Mouse (Mus musculus) gastrocnemius, postnatal 14 days (tissue): ENCODE results near the gene Astn2. TPM values are rescaled to one million over a fixed set of nuclear protein-coding genes. Genes with fewer than 3 reads are reported as not detected.
A peak's percentile ranks its signal among the peaks of the same experiment; 100 is the strongest.

Experiments
- DNase-seq: peaks from one replicate; pipeline ENCODE4 v3.0.0; 2021; ENCODE audit warnings: mixed read lengths
- intact Hi-C: fragments of 180-260 bp; cut with DNase I; formaldehyde crosslinking; loops from one replicate; pipeline ENCODE4 v1.15.1; 2025; ENCODE audit warnings: low total_unique reads
- total RNA-seq, 2 experiments: library from RNA; stranded (reverse); gene quantifications; 2 replicates each; pipeline ENCODE4 v1.2.3; 2021

Gene Astn2
- total RNA-seq, 2 experiments from 2014 or later = 0.78 to 1.6 TPM

DNA sequence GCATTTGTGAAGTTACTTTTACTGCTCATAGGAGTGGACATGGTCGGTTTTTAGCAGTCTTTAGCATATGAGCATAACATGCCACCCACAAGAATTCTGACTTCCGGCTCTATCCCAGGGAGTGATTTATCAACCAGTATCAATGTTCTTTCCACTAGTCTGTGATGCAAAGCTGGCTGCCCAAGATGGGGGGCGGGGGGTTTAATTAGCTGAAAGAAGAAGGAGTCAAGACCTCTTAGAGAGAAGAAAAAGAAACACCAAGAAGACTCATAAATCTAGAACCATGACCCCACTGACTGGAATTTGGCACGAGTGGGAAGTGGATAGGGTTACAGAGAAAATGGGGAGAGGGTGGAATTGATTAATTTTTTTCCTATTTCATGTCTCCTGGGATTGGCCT lies 374.5 kb downstream of the Astn2 start:
- no peak for DNase-seq
- intact Hi-C loops = no loop called here

DNA sequence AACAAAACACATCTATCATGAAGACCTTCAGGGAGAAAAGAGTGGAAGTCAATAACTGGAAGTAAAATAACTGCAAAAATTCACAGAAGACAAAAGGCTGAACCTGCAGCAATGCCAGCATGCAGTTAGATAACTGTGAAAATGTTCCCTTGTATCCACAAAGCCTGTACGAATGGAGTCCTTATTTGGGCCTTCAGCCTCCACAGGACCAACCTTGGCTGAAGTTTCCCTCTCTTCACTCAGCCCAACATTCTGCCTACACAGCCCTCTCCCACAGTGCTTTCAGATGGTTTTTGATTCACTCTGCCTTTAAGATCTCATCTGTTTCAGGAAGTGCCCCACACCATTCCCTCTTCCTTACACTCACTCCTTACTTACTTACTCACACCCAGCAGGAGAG lies 376.5 kb downstream of the Astn2 start:
- no peak for DNase-seq
- intact Hi-C loops = no loop called here

DNA sequence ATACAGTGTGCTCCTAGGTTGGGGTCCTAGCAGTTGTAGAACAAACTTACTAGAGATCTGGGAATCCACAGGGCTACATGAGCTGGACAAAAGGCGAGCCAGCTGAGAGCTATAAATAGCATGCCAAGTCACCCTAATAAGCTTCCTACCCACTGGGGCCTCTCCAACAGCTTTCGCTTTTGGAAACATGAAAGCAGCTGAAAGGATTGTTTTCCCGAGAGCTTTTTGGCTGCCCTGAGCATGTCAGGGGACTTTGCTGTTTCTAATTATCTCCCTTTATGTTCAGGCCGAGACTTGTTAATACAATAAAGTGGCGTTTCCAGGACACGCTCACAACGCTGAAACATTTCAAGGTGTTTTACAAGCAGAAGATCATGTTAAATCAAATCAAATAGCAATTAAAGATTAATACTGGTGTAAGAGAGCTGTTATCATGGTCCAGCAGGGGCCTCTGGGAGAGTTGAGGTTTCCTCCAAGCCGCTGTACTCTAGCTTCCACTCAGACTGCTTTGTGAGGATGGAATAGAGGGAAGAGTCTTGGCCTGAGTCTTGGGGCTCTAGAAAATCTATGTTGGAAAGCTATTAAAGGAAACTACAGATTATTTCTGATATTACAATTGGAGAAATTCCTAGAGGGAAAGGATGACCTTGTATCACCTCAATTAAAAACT lies 378.9 kb downstream of the Astn2 start:
- intact Hi-C loops = no loop called here

DNA sequence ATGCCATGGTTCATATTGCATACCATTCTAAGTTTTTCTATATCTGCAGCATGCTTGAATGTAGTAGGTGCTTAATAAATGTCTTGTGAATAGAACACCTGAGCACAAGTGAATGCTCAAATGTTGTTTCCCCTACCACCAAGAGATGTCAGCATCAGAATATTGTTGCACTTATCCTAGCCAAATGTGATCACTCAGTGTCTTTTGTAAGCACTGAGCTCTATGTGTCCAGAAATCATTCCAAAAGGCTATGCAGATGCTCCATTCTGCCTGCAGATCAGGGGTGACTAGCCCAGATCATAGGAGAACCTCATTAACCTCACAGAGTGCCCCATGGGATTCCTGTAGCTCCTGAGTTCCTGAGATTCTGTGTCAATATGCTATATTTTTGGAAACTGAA lies 401.5 kb downstream of the Astn2 start:
- intact Hi-C loops = no loop called here
- DNase-seq = no peak

More for the DNA sequence above, 378.9 kb downstream of the Astn2 start:
- peak; percentile 31 for DNase-seq

DNA sequence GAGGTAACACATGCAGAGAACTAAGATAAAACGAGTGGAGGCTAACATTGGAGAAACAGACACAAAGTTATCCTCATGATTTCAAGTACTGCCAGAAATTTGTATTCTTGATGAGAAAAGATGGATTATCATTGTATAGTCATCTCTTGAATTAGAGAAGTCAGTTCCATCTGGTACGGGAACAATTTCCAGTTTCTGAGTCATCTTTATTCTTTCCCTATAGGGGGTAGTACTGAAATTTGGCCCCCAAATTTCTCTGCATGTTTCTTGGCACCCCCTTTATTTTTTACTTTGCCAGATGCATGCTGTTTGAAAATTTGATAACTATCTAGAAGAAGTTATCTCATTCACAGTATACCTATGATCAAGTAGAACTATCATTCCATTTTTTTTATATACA lies 420.8 kb downstream of the Astn2 start:
- intact Hi-C loops = no loop called here
- DNase-seq = no peak

DNA sequence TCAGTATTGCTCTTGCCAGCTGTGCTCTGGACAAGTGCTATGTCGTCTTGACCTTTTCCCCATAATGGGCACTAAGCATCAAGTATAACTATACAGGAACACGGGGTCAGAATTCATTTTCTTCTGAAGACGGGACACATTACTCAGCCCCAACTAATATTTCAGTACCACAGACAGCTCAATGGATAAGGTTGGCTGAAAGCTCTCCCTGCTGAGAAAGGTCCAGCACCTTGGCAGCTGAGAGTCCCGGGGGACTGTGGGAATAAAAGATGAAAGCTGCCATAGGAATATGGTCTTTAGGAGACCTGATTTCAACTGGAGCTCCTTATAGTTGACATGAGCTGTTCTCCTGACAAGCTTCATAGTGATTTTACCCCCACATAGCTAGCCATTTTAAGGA lies 421.5 kb downstream of the Astn2 start:
- intact Hi-C loops = no loop called here

DNA sequence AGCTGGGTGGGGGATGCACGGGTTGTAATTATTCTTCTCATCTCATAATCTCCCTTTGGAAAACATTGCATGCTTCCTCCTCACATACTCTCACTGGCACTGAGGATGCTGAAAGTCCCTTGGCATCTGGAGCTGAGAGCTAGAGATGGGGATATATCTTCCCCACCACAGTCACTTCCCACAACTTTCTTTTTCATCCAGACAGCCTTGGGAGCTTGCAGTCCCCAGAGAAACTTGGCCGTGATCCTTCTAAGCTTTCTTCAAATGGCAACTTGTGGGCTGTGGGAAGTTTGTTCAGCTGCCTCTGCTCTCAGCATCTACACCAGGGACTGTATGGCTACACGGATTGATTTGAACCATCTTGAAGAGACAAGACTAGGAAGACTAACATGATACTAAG lies 428.2 kb downstream of the Astn2 start:
- DNase-seq = no peak
- intact Hi-C loops = no loop called here

More for the DNA sequence above, 421.5 kb downstream of the Astn2 start:
- DNase-seq = no peak

DNA sequence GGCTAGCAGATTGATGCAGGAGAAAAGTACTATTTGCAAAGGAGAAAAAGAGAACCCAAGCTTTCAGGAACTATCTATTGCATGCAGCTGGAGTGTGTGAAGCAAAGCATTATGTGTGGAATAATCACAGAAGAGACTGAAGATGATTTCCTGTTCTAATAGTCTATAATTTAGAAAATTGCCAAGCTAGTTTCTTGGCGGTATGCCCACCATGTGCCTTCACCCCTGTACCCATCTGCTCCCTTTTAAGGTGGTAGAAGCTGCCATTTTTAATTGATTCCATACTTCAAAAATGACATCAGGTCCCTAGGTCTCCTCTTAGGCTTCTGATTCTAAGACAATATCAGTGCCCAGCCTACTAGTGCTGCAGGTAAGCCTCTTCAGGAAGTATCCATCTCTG lies 432.0 kb downstream of the Astn2 start:
- intact Hi-C loops = no loop called here
- DNase-seq = no peak

DNA sequence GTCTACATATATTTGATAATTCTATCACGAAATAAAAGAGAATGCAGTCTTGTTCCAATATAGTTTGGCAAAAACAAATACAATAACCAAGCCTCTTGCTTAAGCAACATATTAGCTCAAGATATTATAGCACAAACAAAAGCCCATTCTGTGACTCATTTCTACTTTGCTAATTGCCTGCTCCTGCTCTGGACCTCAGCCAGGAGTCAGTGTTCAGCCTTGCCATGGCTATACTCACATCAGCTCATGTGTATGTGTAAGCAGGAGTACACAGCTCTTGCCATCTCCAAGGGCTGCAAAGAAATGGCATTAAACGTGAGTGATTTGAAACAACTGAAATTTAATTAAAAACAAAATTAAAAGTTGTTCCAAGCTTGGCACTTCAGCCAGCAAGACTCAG lies 435.1 kb downstream of the Astn2 start:
- no peak for DNase-seq
- intact Hi-C loops = no loop called here

DNA sequence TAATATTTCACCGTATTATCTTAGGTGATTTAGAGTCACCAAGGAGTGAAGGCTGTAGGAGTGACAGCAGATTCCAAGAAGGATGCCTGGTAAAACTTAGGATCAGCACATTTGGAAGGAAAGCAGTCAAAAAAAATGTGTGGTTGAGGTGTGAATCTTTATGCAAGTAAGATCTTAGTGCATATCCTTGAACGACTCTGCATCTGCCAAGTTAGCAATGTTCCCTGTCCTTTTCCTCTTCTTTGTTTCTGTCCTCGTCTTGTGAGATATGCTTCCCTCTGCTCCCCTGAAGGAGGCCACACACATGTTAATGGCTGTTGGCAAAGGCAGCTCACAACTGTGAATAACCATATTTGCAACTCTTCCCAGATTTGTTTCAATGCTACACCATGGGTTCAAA lies 439.8 kb downstream of the Astn2 start:
- no peak for DNase-seq
- intact Hi-C loops = no loop called here

DNA sequence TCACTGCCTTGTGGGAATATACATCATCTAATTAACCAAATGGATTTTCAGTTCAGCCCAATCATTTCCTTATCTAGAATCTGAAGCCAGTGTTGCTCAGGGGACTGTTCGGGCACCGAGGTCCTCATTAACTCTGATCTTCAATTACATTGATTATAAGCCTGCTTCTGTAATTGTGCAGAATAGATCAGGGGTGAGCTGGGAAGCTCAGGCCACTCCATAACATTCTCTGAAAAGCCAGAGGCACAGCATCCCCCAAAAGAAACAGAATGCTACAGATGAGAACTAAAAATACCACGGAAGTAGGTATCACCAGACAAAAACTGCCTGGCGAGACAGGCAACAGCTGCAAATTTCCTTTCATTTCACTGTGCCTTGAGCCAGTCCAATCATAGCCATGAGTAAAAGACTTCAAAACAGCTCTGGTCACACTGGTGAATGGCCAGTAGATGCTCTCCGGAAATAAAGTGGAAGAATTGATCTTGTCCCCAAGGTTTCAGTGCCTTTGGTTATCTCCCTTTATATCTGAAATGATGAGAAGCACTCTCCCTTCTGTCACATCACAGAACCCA lies 445.1 kb downstream of the Astn2 start:
- intact Hi-C loops = no loop called here
- DNase-seq = no peak

DNA sequence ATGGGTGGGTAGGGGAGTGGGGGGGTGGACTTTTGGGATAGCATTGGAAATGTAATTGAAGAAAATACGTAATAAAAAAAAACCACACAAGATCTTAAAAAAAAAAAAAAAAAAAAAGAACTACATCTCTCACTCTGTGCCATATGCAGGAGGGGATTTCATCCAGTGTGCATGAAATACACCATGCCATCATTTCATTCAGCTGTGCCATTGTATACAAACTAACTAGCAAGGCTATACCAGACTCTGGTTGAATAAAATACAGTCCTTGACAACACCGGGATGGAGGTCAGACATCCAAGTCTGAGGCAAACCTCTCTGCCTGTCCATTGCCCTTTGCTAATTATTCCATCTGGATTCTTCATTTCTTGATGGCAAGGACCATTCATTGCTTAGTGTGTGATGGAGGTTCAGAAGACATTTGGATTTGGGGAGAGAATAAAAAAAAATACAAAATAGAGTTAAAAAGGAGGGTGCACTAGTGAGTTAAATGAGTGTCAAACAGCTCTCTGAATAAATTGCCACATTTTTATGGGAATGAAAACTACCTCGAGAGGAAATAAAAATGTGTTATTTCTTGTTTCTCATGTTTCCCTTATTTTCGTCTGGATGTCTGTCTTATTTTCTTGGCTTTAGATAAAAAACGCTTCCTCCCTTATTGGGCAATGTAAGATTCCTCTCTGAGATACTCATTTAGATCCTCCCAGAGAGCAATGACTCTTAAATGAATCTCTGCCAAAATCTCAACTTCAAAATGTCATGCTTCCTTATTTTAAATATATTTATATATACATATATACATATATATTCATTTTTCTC lies 445.8 kb downstream of the Astn2 start:
- DNase-seq = no peak
- intact Hi-C loops = no loop called here

DNA sequence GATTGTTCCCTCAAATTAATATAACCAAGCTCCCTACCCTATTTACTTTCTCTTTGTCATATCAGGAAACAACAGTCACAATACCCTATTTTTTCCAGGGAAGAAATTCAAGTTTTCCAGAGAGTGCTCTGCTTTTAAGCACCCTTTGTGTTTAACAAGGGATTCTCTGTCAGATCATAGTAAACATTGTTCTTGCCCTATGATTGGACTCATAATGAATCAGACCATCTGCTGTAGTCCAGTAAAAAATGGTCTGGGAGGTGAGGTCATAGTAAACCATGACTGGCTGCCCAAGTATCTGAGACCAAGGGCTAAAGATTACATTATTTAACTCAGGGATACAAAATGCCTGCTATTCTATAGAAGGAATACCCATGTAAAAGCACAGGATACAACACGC lies 452.5 kb downstream of the Astn2 start:
- intact Hi-C loops = no loop called here
- no peak for DNase-seq

DNA sequence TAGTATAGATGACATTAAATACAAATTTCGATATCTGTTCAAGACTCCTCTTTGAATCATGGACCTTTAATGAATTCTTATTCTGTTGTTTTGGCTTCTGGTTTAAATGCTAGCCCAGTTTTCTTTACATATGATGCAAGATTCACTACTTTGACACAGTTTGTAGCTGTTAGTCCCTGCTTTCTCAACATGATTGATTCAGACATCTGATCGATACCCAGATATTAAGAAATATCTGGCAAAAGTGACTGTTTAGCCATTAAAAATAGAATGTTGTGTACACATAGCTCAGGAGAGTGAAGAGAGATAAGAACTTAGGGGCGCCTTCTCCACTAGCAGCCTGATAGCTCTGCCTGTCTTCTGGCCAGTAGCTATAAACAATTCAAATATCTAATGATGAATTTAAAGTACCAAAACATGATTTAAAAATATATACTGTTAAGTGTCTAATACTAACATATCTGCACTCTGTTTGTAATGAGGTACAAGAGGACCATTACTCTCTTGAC lies 457.2 kb downstream of the Astn2 start:
- no peak for DNase-seq
- intact Hi-C loops = no loop called here

DNA sequence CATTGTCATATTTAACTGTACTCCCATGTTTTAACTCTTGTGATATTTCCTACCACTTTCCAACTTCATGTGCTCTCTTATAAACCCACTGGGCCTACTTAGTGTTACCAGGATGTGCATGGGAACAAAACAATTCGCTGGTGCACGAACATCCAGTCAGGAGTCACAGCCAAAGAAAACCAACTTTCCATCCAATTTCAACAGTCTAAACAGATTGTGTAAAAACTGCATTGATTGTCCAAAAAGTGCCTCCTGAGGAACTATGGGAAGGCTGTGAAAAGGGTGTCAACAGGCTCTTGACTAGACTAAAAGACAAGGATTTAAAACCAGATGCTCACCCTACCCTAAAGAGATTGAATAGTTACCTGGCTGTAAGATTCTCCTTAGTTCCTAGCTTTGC lies 458.4 kb downstream of the Astn2 start:
- intact Hi-C loops = no loop called here

DNA sequence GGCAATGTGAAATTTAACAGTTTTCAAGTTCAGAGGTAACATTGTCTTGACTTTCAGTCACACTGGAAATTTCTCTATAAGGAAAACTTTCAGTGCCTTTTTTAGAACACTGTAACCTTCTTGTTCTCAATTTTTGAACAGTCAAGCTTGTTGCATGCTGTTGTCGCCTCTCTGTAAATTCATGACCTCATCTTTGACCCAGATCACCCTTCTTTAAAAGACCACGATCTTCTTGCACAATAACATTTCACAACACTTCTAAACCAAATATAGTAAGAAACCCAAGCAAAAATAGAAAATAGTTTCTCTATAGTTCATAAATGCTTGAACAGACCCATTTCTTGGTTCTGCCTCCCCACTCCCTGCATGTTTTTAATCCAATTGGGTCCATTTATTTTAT lies 473.5 kb downstream of the Astn2 start:
- no peak for DNase-seq
- intact Hi-C loops = no loop called here

More for the DNA sequence above, 458.4 kb downstream of the Astn2 start:
- DNase-seq = no peak

DNA sequence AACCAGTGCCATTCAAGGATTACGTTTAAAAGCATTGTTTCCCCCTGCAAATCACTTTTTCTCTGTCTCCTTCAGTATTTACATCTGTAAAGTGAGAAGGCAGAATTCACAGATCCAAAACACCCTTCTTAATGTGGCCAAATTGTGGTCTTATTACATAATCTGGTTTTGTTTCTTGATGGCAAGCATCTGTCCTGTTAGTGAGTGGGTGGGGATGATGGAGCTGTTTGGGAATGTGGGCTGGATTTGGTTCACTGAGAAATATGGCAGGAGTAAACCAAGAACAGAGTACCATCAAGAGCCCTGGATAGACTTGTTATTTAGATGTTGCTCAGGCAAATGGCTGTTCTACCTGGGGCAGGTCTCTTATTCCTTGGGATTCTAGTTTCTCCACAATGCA lies 484.1 kb downstream of the Astn2 start:
- DNase-seq = no peak
- intact Hi-C loops = no loop called here

DNA sequence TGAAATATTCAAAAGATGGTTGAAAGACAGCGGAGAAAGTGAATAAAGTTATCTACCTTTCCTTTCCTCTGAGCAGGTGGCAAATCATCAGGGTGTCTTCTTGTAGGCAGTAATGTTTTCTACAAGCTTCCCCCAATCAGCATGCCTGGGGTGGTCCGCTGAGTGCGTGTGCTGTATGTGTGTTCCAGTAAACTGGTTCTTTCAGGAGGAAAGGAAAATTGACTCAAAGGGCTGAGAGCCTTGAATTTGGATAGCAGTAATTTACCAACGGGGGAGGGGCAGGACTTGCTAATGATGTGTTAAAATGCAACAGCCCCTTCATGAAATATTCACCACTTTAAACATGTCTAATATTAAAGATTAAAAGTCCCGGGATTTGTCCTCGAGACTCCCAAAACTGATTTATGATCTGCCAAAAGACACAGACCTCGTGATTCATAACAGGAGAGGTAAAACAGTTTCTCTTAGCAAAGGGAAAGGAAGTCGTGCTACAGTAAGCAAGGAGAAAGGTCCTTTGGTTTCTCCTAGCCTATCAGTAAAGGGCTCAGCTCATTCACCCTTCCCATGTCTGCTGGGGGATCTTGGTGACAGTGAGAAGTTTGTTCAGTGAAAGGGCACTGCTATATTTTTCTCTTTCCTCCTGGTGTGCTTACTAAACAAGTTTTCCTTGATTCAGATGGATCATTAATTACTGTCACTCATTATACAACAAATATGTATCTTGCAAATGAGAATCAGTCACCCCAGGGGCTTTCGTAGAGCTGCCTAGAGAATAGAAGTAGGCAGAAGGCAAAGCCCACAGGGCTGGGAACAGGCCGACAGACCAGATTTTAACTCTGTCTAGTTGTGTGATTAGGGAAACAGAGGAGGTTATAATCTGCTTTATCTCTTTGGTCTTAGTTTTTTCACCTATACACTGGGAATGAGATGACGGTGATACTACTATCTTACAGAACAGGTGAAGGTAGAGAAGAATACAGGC lies 488.1 kb downstream of the Astn2 start:
- intact Hi-C loops = no loop called here
- no peak for DNase-seq

DNA sequence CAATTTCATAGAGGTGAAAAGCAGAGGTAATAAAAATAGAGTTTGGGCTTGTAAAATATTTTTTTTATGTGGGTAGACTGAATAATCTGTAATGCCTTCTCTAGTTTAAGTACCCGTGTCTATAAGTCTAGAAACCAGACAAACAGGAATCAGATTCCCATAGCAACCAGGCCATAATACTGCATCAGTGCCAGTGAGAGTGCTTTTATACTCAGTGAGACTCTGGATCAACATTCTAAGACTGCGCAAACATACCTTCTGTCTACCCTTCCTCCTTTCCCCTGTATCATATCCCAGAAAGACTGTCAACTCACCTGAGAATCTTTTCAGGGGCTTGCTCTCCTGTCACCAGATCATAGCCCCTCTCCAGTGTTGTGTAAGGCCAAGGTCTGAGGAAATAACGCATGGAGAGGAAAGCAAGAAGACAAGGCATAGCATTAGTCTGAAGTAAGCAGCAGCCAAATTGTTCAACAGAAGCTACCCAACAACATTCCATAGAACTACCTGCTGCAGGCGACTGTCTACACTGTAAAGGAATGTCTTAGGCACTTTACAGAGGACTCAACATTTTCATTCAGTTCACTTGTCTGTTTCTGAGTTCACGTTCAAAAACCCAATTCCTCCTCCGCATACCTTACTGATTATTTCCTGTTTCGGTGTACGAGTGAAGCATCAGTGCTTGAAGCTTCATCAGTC lies 492.0 kb downstream of the Astn2 start:
- DNase-seq = no peak
- intact Hi-C loops = no loop called here
